Mouse (Mus musculus): ENCODE measurements around the gene Drc3.

The Drc3 gene

GRCm38 (mm10) chr11:60352559-60353411, at the start of gene Drc3, which contains the start of gene Tom1l2:
Gene Drc3, plus strand, starts transcription at chr11:60353329.
Gene Tom1l2, minus strand, starts transcription at chr11:60352905.
- peak; percentile 100 for DNase-seq (ENCODE audit: low spot score)

GRCm38 (mm10) chr11:60303497-60303896, 49.6 kb upstream of the Drc3 start:
- no peak for DNase-seq (ENCODE audit: low spot score)

GRCm38 (mm10) chr11:60305611-60306010, 47.5 kb upstream of the Drc3 start:
- no peak for DNase-seq (ENCODE audit: low spot score)

DNA sequence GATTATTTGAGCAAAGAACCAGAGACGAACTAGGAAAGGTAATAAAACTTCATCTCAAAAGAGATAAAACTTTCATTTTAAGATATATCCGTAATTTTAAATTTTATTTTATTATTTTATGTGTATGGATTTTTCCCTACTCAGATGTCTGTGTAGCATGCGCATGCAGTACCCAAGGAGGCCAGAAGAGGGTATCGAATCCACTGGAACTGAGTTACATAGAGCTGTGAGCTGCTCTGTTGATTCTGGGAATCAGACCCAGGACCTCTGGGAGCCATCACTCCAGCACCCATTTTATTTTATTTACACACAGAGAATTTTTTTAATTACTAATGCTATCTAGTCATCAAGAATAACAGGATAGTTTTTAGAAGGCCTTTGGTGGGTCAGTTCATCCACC, 46.3 kb upstream of the Drc3 start:
- DNase-seq (ENCODE audit: low spot score) = peak; percentile 47

- no peak for DNase-seq (ENCODE audit: low spot score)
These were observed 45.7 kb upstream of the Drc3 start for GRCm38 (mm10) chr11:60307375-60307825.

DNA sequence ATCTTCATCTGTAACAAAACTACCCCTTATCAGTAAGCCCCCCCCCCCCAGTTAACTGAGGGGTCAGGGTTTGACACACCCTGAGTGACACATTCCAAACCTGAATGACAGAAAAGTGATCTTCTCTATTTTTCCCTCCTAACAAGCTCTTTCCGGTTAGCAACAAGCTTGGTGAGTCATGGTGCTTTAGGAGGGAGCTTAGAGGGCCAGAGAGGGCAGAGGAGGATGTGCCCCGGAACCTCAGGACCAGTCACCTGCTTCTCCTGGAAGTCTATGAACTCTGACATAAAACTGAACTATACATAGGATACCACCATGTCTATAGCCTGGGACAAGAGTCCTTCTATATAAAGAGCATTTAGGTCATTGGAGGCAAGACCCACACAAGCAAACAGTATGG, 45.1 kb upstream of the Drc3 start:
- no peak for DNase-seq (ENCODE audit: low spot score)

DNA sequence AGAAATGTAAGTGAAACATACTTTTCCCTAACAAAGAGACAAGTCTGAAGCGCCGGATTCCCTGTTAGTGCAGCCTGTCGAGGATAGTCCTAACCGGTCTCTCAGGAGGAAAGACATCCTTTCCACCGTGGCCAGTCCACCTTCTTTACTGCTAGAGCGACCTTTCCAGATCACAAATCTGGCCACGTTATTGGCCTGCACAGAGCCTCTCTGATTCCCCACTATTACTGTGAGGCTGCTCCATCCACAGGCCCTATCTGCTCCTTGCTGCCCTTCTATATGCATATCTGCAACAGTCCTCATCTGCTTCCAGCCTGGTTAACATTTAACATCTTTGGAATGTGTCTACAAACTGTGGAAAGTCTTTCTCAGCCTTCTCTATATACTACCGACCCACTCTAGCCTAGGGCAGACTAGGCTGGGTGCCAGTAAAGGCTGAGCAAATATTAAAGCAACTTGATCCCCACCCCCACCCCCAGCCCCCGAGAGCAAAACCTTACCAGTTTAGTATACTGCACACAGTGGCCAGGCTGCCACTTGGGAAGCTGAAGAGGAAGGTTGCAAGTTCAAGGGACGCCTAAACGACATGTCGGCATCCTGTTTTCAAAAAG, 44.5 kb upstream of the Drc3 start:
- no peak for DNase-seq (ENCODE audit: low spot score)

- no peak for DNase-seq (ENCODE audit: low spot score)
These were observed 43.3 kb upstream of the Drc3 start for GRCm38 (mm10) chr11:60309875-60310274.

- peak; percentile 61 for DNase-seq (ENCODE audit: low spot score)
These were observed 41.9 kb upstream of the Drc3 start for GRCm38 (mm10) chr11:60311025-60311854.

GRCm38 (mm10) chr11:60316250-60316649, 36.9 kb upstream of the Drc3 start:
- no peak for DNase-seq (ENCODE audit: low spot score)

GRCm38 (mm10) chr11:60316883-60317282, 36.2 kb upstream of the Drc3 start:
- DNase-seq (ENCODE audit: low spot score) = no peak

DNA sequence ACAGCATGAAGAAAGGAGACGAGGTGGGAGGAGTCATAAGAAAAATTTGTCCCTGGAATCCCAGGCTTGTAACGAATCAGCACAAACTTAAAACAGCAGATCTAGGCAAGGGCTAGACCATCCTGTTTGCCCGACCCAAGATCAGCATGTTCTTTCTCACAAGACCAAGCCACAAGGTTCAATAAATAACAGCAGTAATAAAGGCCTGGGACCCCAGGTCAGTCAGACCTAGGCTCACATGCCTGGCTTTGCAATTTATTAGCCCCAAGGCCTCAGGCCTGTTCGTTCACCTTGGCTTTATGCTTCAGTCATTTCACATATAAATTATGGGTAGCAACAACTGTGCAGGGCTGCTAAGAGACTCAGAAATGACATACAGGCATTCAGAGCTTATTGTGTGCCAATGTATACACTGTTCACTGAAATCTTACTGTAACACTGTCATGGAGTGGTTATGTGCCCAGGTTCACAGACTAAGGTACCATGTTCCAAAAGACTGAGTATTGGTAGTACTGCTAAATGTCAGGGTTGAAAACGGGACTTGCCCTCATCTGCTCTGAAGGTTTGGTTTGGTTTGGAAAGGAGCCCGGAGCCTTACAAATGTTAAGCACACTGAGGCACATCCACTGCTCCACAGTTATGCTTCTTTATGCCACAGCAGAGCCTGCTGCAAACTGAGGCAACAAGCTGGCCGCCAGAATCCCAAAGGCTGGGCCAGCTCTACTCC, 35.6 kb upstream of the Drc3 start:
- no peak for DNase-seq (ENCODE audit: low spot score)

DNA sequence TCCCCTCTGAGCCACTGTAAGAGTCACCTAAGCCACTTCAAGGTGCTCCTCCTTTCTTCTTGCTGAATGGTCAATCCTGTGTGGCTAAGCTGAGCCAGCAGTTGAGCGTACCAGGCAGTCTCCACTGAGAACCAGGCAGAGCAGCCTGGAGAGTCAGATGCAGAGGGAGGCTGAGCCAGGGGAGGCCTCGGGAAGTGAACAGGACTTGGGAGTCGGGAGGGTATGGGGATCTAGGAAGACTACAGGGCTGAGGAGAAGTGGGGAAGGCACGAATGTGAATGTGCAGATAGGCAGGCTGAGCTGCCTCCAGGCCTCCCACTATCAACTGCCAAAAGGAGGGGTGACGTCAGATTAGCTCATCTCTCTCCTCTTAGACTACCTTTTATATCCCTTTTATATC, 34.4 kb upstream of the Drc3 start:
- no peak for DNase-seq (ENCODE audit: low spot score)

DNA sequence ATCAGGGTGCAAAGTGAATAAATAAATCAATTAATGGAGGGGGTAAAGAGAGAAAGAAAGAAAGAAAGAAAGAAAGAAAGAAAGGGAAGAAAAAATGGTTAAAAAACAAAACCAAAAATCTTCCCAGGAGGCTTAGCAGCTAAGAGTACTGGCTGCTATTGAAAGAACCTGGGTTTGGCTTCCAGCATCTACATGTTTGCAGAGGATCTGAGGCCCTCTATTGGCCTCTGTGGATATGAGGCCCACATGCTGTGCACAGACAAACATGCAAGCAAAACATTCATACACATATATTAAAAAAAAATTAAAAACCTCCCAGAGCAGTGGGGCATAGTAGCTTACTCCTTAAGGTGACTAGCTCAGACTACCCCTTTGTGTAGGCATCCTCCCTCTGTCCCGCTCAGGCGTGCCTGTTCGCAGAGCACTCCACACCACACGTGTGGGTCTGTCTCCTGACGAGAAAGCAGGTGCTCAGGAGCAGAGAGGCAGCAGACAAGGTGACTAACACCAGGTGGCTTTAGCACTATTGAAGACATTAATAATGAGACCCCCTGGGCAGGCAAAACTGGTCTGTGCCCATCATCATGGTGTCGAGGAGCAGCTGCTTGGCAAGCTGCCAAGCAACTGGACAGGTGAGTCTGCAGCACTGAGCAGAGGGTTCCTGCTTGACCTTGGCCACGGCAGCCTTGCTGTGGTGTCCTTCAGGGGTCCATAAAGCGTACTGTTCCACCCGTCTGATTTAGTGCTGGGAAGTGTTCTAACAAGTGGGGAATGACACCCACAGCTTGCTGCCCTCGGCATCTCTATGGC, 33.7 kb upstream of the Drc3 start:
- DNase-seq (ENCODE audit: low spot score) = no peak

DNA sequence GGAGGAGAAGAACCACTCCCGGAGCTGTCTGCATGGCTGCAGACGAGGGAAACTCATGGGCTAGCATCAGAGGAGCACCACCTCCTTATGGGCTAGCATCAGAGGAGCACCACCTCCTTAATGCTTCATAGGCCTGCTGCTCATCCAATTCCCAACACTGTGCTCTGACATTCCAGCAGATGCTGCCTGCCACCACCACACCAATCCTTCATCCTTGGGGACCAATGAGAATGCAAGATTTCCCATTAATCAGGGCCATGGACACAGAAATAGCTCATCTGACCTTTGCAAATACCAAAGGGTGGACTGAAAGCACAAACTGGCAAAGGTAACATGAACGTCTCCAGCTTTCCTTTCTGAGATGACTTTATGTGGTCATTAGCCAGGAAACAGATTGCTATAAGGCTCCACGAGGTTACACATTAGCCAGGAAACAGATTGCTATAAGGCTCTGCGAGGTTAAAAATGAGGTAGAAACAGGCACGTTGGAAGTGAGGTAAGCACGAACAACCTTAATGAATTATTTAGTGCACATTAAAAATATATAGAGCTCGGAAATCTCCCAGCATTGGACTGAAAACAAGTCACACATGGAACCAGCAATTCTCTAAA, 32.6 kb upstream of the Drc3 start:
- no peak for DNase-seq (ENCODE audit: low spot score)

DNA sequence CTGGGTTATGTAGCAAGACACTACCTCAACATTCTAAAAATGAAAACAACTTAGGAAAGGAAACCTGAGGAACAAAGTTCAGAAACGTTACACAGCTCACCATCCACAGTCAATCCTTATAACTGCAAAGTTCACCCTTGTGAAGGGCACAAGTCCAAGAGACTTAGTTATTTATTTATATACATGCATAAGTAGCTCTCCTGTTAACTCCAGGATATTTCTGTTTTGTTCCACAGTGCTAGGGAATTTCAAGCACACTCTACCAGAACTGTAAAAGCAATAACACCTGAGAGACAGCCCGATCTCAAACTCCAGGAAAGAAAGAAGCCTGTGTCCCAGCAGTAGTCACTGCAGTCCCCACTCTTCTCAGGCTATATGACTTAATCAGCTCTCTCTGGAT, 31.7 kb upstream of the Drc3 start:
- peak; percentile 44 for DNase-seq (ENCODE audit: low spot score)

DNA sequence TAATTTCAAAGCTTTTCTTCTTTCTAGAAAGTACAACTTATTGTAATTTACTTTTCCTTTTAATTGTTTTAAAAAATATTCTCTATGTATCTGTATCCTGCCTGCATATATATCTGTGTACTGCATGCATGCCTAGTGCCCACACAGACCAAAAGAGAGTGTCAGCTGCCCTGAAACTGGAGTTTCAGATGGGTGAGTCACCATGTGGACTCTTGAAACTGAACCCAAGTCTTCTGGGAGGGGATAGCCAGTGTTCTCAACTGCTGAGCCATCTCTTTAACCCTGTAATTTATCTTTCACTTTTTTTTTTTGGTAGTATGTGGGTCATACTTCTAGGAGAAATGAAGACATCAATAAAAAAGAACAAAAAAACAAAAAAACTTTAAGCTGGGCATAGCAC, 29.4 kb upstream of the Drc3 start:
- DNase-seq (ENCODE audit: low spot score) = no peak

DNA sequence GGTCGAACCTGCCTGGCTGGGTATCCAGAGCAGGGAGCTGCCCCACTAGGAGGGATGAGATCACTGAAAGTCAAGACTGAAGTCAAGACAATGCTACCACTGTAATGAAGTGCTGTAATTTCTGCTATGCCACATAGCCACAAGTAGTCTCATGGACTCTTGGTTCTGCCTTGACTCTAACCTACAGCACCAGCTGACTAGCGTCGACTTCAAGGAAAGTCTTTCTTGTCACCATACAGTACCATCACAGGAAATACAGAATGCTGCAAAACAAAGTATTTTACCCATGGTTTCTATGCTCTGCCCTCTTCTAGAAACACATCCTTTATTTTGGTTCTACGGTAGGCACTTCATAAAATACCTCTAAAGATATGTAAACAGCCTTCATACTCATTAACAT, 22.6 kb upstream of the Drc3 start:
- DNase-seq (ENCODE audit: low spot score) = no peak

GRCm38 (mm10) chr11:60333461-60333860, 19.7 kb upstream of the Drc3 start:
- DNase-seq (ENCODE audit: low spot score) = no peak

- DNase-seq (ENCODE audit: low spot score) = no peak
These were observed 19.0 kb upstream of the Drc3 start for GRCm38 (mm10) chr11:60334124-60334523.

- DNase-seq (ENCODE audit: low spot score) = peak; percentile 20
These were observed 17.4 kb upstream of the Drc3 start for GRCm38 (mm10) chr11:60335771-60336170.
